Mouse (Mus musculus) limb, embryonic 15.5 days (tissue): ENCODE measurements around the gene Batf3. TPM values are rescaled to one million over a fixed set of nuclear protein-coding genes. Genes with fewer than 3 reads are reported as not detected.
A peak's percentile ranks its signal among the peaks of the same experiment; 100 is the strongest.

ENCODE experiments used
- ATAC-seq: fragments of 200-750 bp; cut with Nextera tagmentation; 2 replicates; pipeline ENCODE4 v1.8.0; 2017; ENCODE audit warnings: low read depth, moderate TSS enrichment; ENCODE audit not compliant: insufficient number of reproducible peaks, low FRiP score, low TSS enrichment
- H3K27ac ChIP-seq: fragments of 300-500 bp; sonication (generic); 2 replicates; pipeline ENCODE4 v1.5.1; 2015; ENCODE audit warnings: moderate library complexity, mild to moderate bottlenecking, inconsistent platforms
- H3K27me3 ChIP-seq: fragments of 300-500 bp; sonication (generic); 2 replicates; pipeline ENCODE4 v1.6.1; 2015; ENCODE audit warnings: inconsistent platforms
- H3K36me3 ChIP-seq: fragments of 300-500 bp; sonication (generic); 2 replicates; pipeline ENCODE4 v1.6.1; 2015; ENCODE audit warnings: inconsistent platforms
- H3K4me1 ChIP-seq: fragments of 300-500 bp; sonication (generic); 2 replicates; pipeline ENCODE4 v1.6.1; 2015; ENCODE audit warnings: inconsistent platforms
- H3K4me2 ChIP-seq: fragments of 300-500 bp; sonication (generic); 2 replicates; pipeline ENCODE4 v1.6.1; 2015; ENCODE audit warnings: mild to moderate bottlenecking, inconsistent platforms
- H3K4me3 ChIP-seq: fragments of 300-500 bp; sonication (generic); 2 replicates; pipeline ENCODE4 v1.5.1; 2015; ENCODE audit warnings: mild to moderate bottlenecking, inconsistent platforms
- H3K9ac ChIP-seq: fragments of 300-500 bp; sonication (generic); 2 replicates; pipeline ENCODE4 v1.6.1; 2015; ENCODE audit warnings: inconsistent platforms
- H3K9me3 ChIP-seq: fragments of 300-500 bp; sonication (generic); 2 replicates; pipeline ENCODE4 v1.6.1; 2016; ENCODE audit warnings: inconsistent platforms
- WGBS: fragments of 180-500 bp; shearing (Covaris S2); methylation state at CpG from one replicate; pipeline ENCODE4 v1.1.7; 2015; 5-methylcytosine and 5-hydroxymethylcytosine counted together
- polyA plus RNA-seq: library from polyadenylated mRNA; unstranded; fragments of >200 nt; fragmentation: Nextera tagmentation; extraction: Ambion mirVana; gene quantifications from 2 replicates; pipeline ENCODE4 v1.2.1, GENCODE M21; 2015

The Batf3 gene
- 9.8 and 12.8 TPM in 2 replicates for polyA plus RNA-seq

DNA sequence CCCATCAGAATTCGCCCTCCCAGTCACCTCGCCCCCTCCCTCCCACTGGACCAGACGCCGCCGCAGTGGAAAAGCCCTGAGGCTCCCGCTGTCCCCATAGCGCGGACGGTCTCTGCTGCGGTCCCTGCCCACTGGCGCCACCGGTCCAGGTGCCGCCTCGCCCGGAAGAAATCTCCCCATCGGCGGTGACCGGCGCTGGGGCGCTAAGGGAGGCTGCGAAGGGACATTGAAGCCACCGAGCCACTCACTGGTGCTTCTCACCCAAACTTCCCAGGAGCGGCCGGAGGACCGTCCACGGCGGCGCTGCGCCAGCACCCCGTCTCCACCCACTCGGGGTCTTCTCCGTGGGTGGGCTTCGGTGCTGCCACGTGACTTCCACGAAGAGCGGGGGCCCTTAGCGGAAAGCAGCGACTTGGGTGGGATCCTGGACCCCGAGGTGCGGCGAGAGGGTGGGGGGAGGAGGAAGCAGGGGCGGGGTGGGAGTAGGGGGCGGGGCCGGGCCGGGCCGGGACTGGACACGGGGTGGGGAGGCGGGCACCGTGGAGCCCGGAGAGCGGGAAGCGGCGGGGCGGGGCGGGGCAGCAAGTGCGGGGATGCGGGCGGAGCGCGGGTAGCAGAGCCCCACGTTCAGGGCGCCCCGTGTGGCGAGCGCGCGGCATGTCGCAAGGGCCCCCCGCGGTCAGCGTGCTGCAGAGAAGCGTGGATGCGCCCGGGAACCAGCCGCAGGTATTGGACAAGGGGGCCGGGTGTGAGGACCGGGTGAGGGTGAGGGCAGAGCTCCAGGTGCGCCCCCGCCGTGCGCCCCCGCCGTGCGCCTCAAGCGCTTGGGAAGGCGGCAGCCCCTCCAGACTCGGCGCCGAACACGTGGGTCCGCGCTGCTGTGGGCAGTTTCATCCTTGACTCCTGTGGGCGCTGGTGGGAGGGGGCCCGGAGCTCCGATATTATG lies at the start of gene Batf3:
Gene Batf3 (plus strand): TSS at position 46 of the 946 bp plus-strand sequence.
- peak within 1 kb of the TSS; percentile 81 for H3K27ac ChIP-seq
- peak; percentile 68; the same call in 1 of the 2 replicates for ATAC-seq
- peaks cover 27% of the 10 kb centered on the region for H3K4me1 ChIP-seq
- under 1% methylated on average over 70 of the region's 95 CpGs for WGBS
- peak within 1 kb of the TSS; percentile 99 for H3K4me2 ChIP-seq
- H3K9ac ChIP-seq, result peak within 1 kb of the TSS; percentile 48
- H3K9me3 ChIP-seq, result no peaks in the 10 kb centered on the region
- H3K4me3 ChIP-seq, result peak within 1 kb of the TSS; percentile 65
- no peaks in the 10 kb centered on the region for H3K36me3 ChIP-seq
- H3K27me3 ChIP-seq, result peaks cover 8% of the 10 kb centered on the region; the same call in 1 of the 2 replicates

- H3K4me2 ChIP-seq, result no peak overlapping the region
- 71% methylated on average over 3 of the region's 3 CpGs for WGBS
- H3K36me3 ChIP-seq, result 0 out of 2 replicates have a peak, but pooled peaks cover 3% of the 10 kb centered on the region
- no peak overlapping the region for H3K27ac ChIP-seq
- no peak overlapping the region for H3K9ac ChIP-seq
- H3K4me3 ChIP-seq, result no peak overlapping the region
- no peaks in the 10 kb centered on the region for H3K9me3 ChIP-seq
- no peaks in the 10 kb centered on the region for H3K4me1 ChIP-seq
- no peak for ATAC-seq
- H3K27me3 ChIP-seq, result no peaks in the 10 kb centered on the region
Observed at GRCm38 (mm10) chr1:191053555-191053954, 44.1 kb upstream of the Batf3 start.

- H3K9ac ChIP-seq, result no peak overlapping the region
- ATAC-seq, result no peak
- no peaks in the 10 kb centered on the region for H3K4me1 ChIP-seq
- 73% methylated on average over 8 of the region's 8 CpGs for WGBS
- H3K27ac ChIP-seq, result no peak overlapping the region
- H3K27me3 ChIP-seq, result no peaks in the 10 kb centered on the region
- no peaks in the 10 kb centered on the region for H3K9me3 ChIP-seq
- H3K36me3 ChIP-seq, result 0 out of 2 replicates have a peak, but pooled peaks cover 3% of the 10 kb centered on the region
- no peak overlapping the region for H3K4me3 ChIP-seq
- no peak overlapping the region for H3K4me2 ChIP-seq
Observed at GRCm38 (mm10) chr1:191054870-191055532, 42.6 kb upstream of the Batf3 start.

GRCm38 (mm10) chr1:191055533-191055873 lies 42.1 kb upstream of the Batf3 start:
- H3K4me2 ChIP-seq, result no peak overlapping the region
- no peak for ATAC-seq
- H3K36me3 ChIP-seq, result 0 out of 2 replicates have a peak, but pooled peaks cover 3% of the 10 kb centered on the region
- H3K27me3 ChIP-seq, result no peaks in the 10 kb centered on the region
- H3K4me3 ChIP-seq, result no peak overlapping the region
- 72% methylated on average over 2 of the region's 2 CpGs for WGBS
- H3K9ac ChIP-seq, result no peak overlapping the region
- H3K27ac ChIP-seq, result no peak overlapping the region
- H3K9me3 ChIP-seq, result no peaks in the 10 kb centered on the region
- no peaks in the 10 kb centered on the region for H3K4me1 ChIP-seq

GRCm38 (mm10) chr1:191057461-191057860 lies 40.2 kb upstream of the Batf3 start:
- H3K4me3 ChIP-seq, result no peak overlapping the region
- 0 out of 2 replicates have a peak, but pooled peaks cover 8% of the 10 kb centered on the region for H3K4me1 ChIP-seq
- H3K9me3 ChIP-seq, result no peaks in the 10 kb centered on the region
- H3K4me2 ChIP-seq, result no peak overlapping the region
- no peak for ATAC-seq
- H3K27ac ChIP-seq, result no peak overlapping the region
- 0 out of 2 replicates have a peak, but pooled peaks cover 3% of the 10 kb centered on the region for H3K36me3 ChIP-seq
- 63% methylated on average over 3 of the region's 3 CpGs for WGBS
- no peaks in the 10 kb centered on the region for H3K27me3 ChIP-seq
- no peak overlapping the region for H3K9ac ChIP-seq

- H3K9me3 ChIP-seq, result no peaks in the 10 kb centered on the region
- H3K27me3 ChIP-seq, result no peaks in the 10 kb centered on the region
- peaks cover 16% of the 10 kb centered on the region for H3K4me1 ChIP-seq
- H3K4me2 ChIP-seq, result peak overlapping the region; percentile 77
- 1% methylated on average over 15 of the region's 15 CpGs for WGBS
- H3K9ac ChIP-seq, result peak overlapping the region; percentile 74
- H3K4me3 ChIP-seq, result peak overlapping the region; percentile 83
- H3K27ac ChIP-seq, result peak overlapping the region; percentile 51
- peaks cover 15% of the 10 kb centered on the region; the same call in 1 of the 2 replicates for H3K36me3 ChIP-seq
- ATAC-seq, result no peak
Observed at GRCm38 (mm10) chr1:191062241-191062780, 35.3 kb upstream of the Batf3 start.

GRCm38 (mm10) chr1:191062781-191063485 lies 34.7 kb upstream of the Batf3 start, which contains the start of the genes Tatdn3 and Nsl1:
Tatdn3 (minus strand) TSS chr1:191062932.
Nsl1 (plus strand) TSS chr1:191063012.
- peak within 1 kb of the TSS; percentile 51 for H3K27ac ChIP-seq
- peak; percentile 82 for ATAC-seq
- H3K36me3 ChIP-seq, result peaks cover 20% of the 10 kb centered on the region; the same call in 1 of the 2 replicates
- no peaks in the 10 kb centered on the region for H3K9me3 ChIP-seq
- H3K4me2 ChIP-seq, result peak within 1 kb of the TSS; percentile 77
- H3K4me3 ChIP-seq, result peak within 1 kb of the TSS; percentile 83
- H3K27me3 ChIP-seq, result no peaks in the 10 kb centered on the region
- peak within 1 kb of the TSS; percentile 74 for H3K9ac ChIP-seq
- H3K4me1 ChIP-seq, result peaks cover 16% of the 10 kb centered on the region
- under 1% methylated on average over 56 of the region's 56 CpGs for WGBS

DNA sequence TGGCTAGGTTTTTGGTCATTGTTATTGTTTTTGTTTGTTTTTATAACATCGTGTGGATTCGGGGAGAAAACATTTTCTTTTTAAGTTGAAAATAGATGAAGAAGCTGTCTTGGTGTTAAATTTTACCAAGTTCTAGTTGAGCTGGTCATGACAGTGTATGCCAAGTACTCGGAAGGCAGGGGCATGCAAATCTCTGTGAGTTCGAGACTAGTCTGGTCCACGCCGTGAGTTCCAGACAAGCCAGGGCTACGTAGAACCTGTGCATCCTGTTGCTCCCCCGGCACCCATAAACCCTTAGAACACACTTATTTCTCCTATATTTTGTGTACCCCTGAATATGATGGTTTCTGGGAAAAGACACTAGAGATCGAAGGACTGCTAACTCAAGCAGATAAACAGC lies 33.9 kb upstream of the Batf3 start:
- 56% methylated on average over 9 of the region's 9 CpGs for WGBS
- Histone ChIP-seq H3K27me3 (no peaks in the 10 kb centered on the region), H3K9ac (no peak overlapping the region), H3K4me2 (peak overlapping the region; percentile 77), H3K27ac (no peak overlapping the region), H3K9me3 (no peaks in the 10 kb centered on the region), H3K4me1 (peaks cover 16% of the 10 kb centered on the region), H3K4me3 (peak overlapping the region; percentile 83), H3K36me3 (peaks cover 27% of the 10 kb centered on the region)
- ATAC-seq, result no peak

- Histone ChIP-seq H3K27ac (no peak overlapping the region), H3K9me3 (no peaks in the 10 kb centered on the region), H3K36me3 (peaks cover 36% of the 10 kb centered on the region), H3K27me3 (no peaks in the 10 kb centered on the region), H3K9ac (no peak overlapping the region), H3K4me1 (peaks cover 16% of the 10 kb centered on the region), H3K4me2 (no peak overlapping the region), H3K4me3 (no peak overlapping the region)
- WGBS, result 92% methylated on average over 2 of the region's 2 CpGs
- ATAC-seq, result no peak
Observed at GRCm38 (mm10) chr1:191064535-191064934, 33.1 kb upstream of the Batf3 start.

DNA sequence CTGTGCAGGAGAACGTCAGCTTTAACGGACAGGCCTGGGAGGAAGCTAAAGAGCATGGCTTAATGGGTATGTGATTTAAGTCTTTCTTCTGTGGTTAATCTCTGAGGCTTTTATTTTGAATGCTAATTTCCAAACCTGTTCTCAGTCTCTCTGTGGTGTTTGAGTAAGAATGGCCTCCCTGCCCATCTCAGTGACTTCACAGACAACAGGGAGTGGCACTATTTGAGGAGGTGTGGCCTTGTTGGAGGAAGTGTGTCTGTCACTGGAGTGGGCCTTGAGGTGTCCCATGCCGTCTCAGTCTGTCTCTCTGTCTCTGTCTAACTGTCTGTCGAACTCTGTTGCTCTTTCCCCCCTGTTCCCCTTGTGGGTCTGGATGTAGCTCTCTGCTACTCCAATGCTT lies 32.5 kb upstream of the Batf3 start:
- ATAC-seq, result no peak

DNA sequence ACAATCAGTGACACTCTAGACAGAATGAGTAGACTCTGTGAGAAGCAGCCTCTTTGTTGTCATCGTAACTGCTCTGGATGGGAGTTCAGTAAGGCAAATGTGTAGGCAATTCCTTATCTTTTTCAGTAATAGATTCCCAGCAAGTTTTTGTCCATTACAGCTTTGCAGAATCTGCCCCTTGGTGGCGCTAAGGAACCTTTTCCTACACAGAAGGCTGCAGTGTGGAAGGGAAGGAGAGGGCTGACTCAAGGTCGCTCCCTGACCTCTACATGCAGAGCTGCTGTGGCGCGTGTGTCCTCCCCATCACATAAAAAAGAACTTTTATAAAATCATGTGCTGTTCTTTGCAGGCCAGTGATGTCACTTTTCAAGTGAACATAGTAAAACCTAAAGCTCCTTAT lies 29.3 kb upstream of the Batf3 start:
- Histone ChIP-seq H3K4me1 (peaks cover 5% of the 10 kb centered on the region; the same call in 1 of the 2 replicates), H3K36me3 (peaks cover 70% of the 10 kb centered on the region), H3K27me3 (no peaks in the 10 kb centered on the region), H3K4me2 (no peak overlapping the region), H3K4me3 (no peak overlapping the region), H3K27ac (no peak overlapping the region), H3K9ac (no peak overlapping the region), H3K9me3 (no peaks in the 10 kb centered on the region)
- 84% methylated on average over 5 of the region's 5 CpGs for WGBS
- no peak for ATAC-seq

More for the DNA sequence above, 32.5 kb upstream of the Batf3 start:
- peaks cover 42% of the 10 kb centered on the region for H3K36me3 ChIP-seq
- 82% methylated on average over 4 of the region's 4 CpGs for WGBS
- H3K9me3 ChIP-seq, result no peaks in the 10 kb centered on the region
- H3K27ac ChIP-seq, result no peak overlapping the region
- H3K9ac ChIP-seq, result no peak overlapping the region
- H3K4me2 ChIP-seq, result no peak overlapping the region
- no peak overlapping the region for H3K4me3 ChIP-seq
- peaks cover 16% of the 10 kb centered on the region for H3K4me1 ChIP-seq
- no peaks in the 10 kb centered on the region for H3K27me3 ChIP-seq
